Mouse (Mus musculus) ES-E14 (cell line): Measurements from ENCODE around the gene Tvp23a. TPM values are rescaled to one million over a fixed set of nuclear protein-coding genes. Genes with fewer than 3 reads are reported as not detected.

Experiments
- DNase-seq: peaks from one replicate; pipeline ENCODE4 v3.0.0-alpha.2; 2013; ENCODE audit warnings: low read depth, low spot score
- H3K27ac ChIP-seq: 2 replicates; pipeline ENCODE4 v1.5.1; 2012; ENCODE audit warnings: low read depth, mild to moderate bottlenecking, low read length, moderate library complexity, mixed read lengths; ENCODE audit not compliant: poor library complexity, insufficient read depth, severe bottlenecking
- H3K36me3 ChIP-seq: 2 replicates; pipeline ENCODE4 v1.6.1; 2012; ENCODE audit warnings: mild to moderate bottlenecking, low read length, moderate library complexity, mixed read lengths; ENCODE audit not compliant: control insufficient read depth, poor library complexity, insufficient read depth, severe bottlenecking
- H3K4me1 ChIP-seq, 2 experiments: fragments of 150-350 bp in 1 of 2; sonication (generic) in 1 of 2; 2 replicates each; pipeline ENCODE4 v1.6.1; 2012; ENCODE audit warnings: low read length in 2 of 2, mild to moderate bottlenecking in 1 of 2, mixed read lengths in 1 of 2; ENCODE audit not compliant: control insufficient read depth in 2 of 2, insufficient read depth in 2 of 2, poor library complexity in 1 of 2
- H3K4me3 ChIP-seq, 2 experiments: fragments of 150-350 bp in 1 of 2; sonication (generic) in 1 of 2; 2 replicates each; pipeline ENCODE4 v1.5.1; 2012; ENCODE audit warnings: low read length in 2 of 2, low read depth in 1 of 2, mild to moderate bottlenecking in 1 of 2, mixed read lengths in 1 of 2; ENCODE audit not compliant: insufficient read depth in 1 of 2, poor library complexity in 1 of 2, severe bottlenecking in 1 of 2
- H3K9ac ChIP-seq: 2 replicates; pipeline ENCODE4 v1.6.1; 2012; ENCODE audit warnings: low read depth, mild to moderate bottlenecking, low read length, mixed read lengths; ENCODE audit not compliant: poor library complexity, insufficient read depth, severe bottlenecking
- H3K9me3 ChIP-seq: fragments of 150-350 bp; sonication (generic); 2 replicates; pipeline ENCODE4 v1.6.1; 2012; ENCODE audit warnings: low read depth, mild to moderate bottlenecking, low read length; ENCODE audit not compliant: control insufficient read depth, insufficient read depth
- CHD2 ChIP-seq: IDR thresholded peaks from 2 replicates; pipeline ENCODE4 v1.6.1; 2014; ENCODE audit warnings: mild to moderate bottlenecking, low read depth, low read length, inconsistent platforms
- HCFC1 ChIP-seq: IDR thresholded peaks from 2 replicates; pipeline ENCODE4 v1.6.1; 2012; ENCODE audit warnings: low read length, inconsistent platforms, borderline replicate concordance; ENCODE audit not compliant: insufficient read depth
- MAFK ChIP-seq: IDR thresholded peaks from 2 replicates; pipeline ENCODE4 v1.6.1; 2014; ENCODE audit warnings: mild to moderate bottlenecking, low read depth, low read length, inconsistent platforms; ENCODE audit not compliant: insufficient read depth
- ZC3H11A ChIP-seq: IDR thresholded peaks from 2 replicates; pipeline ENCODE4 v1.6.1; 2012; ENCODE audit warnings: low read depth, mild to moderate bottlenecking, inconsistent platforms, low read length, borderline replicate concordance
- ZNF384 ChIP-seq: IDR thresholded peaks from 2 replicates; pipeline ENCODE4 v1.6.1; 2012; ENCODE audit warnings: low read depth, low read length, inconsistent platforms
- in situ Hi-C, 2 experiments: fragments of 600-800 bp; cut with MboI; formaldehyde crosslinking; loops; one replicate each; pipeline ENCODE4 v1.15.1; 2025; ENCODE audit warnings: low sequenced_read_pairs in 2 of 2, inconsistent platforms in 1 of 2; ENCODE audit not compliant: unreplicated experiment in 2 of 2
- total RNA-seq: library from RNA; depleted of rRNA; stranded (reverse); fragments of 300-350 nt; gene quantifications from 2 replicates; pipeline ENCODE4 v1.2.3, GENCODE M21; 2012

The Tvp23a gene
- total RNA-seq, 1 experiment = 2.3 TPM

GRCm38 (mm10) chr16:10436166-10436565 is 11.0 kb downstream of the Tvp23a start:
- Histone ChIP-seq H3K27ac (no peak overlapping the region), H3K36me3 (no peaks in the 10 kb centered on the region), H3K4me3 (no peak overlapping the region), H3K9me3 (no peaks in the 10 kb centered on the region), H3K4me1 (no peaks in the 10 kb centered on the region), H3K9ac (no peak overlapping the region)
- in situ Hi-C loops = no loop called here
- TF ChIP-seq MAFK (no peak), ZNF384 (no peak), ZC3H11A (no peak), HCFC1 (no peak), CHD2 (no peak)
- no peak for DNase-seq

GRCm38 (mm10) chr16:10433344-10433743 is 13.8 kb downstream of the Tvp23a start:
- in situ Hi-C loops = no loop called here
- no peaks in the 10 kb centered on the region for H3K9me3 ChIP-seq
- TF ChIP-seq CHD2 (no peak), MAFK (no peak), ZNF384 (no peak), HCFC1 (no peak), ZC3H11A (no peak)
- H3K27ac ChIP-seq = no peak overlapping the region
- H3K4me1 ChIP-seq = no peaks in the 10 kb centered on the region
- no peak overlapping the region for H3K9ac ChIP-seq
- DNase-seq = no peak
- H3K36me3 ChIP-seq = no peaks in the 10 kb centered on the region
- no peak overlapping the region for H3K4me3 ChIP-seq

GRCm38 (mm10) chr16:10432387-10432786 is 14.8 kb downstream of the Tvp23a start:
- in situ Hi-C loops = no loop called here
- Histone ChIP-seq H3K4me1 (no peaks in the 10 kb centered on the region), H3K4me3 (no peak overlapping the region), H3K27ac (no peak overlapping the region), H3K9me3 (no peaks in the 10 kb centered on the region), H3K36me3 (no peaks in the 10 kb centered on the region), H3K9ac (no peak overlapping the region)
- DNase-seq = no peak
- TF ChIP-seq ZNF384 (no peak), HCFC1 (no peak)

- Histone ChIP-seq H3K9me3 (no peaks in the 10 kb centered on the region), H3K4me1 (no peaks in the 10 kb centered on the region), H3K4me3 (no peak overlapping the region), H3K9ac (no peak overlapping the region), H3K27ac (no peak overlapping the region), H3K36me3 (no peaks in the 10 kb centered on the region)
- in situ Hi-C loops = no loop called here
- TF ChIP-seq HCFC1 (no peak), ZNF384 (no peak), ZC3H11A (no peak), MAFK (no peak), CHD2 (no peak)
- no peak for DNase-seq
Measured at GRCm38 (mm10) chr16:10431911-10432310, 15.3 kb downstream of the Tvp23a start.

- in situ Hi-C loops = loop anchor here in 1 of 2 experiments (10.0 kb wide), 1 partner anchor 94 kb away; no protein-coding TSS in a partner anchor
- peaks cover 59% of the 10 kb centered on the region for H3K36me3 ChIP-seq
Measured at GRCm38 (mm10) chr16:10420447-10421054, 26.6 kb downstream of the Tvp23a start.

More at GRCm38 (mm10) chr16:10420447-10421054, 26.6 kb downstream of the Tvp23a start:
- Histone ChIP-seq H3K27ac (no peak overlapping the region), H3K9ac (no peak overlapping the region), H3K9me3 (no peaks in the 10 kb centered on the region), H3K4me3 (no peak overlapping the region), H3K4me1 (no peaks in the 10 kb centered on the region; a peak in 1 of 4 replicates)
- TF ChIP-seq MAFK = no peak
- TF ChIP-seq HCFC1 = no peak
- no peak for TF ChIP-seq ZNF384
- TF ChIP-seq CHD2 = no peak
- TF ChIP-seq ZC3H11A = no peak
- no peak for DNase-seq
